Mouse (Mus musculus) urinary bladder, adult 2 months (tissue): ENCODE measurements around the gene Rbm11. TPM values are rescaled to one million over a fixed set of nuclear protein-coding genes. Genes with fewer than 3 reads are reported as not detected.

Experiments used
- DNase-seq: peaks from one replicate; pipeline ENCODE4 v3.0.0; 2022; ENCODE audit warnings: low spot score
- polyA plus RNA-seq: library from polyadenylated mRNA; depleted of rRNA; stranded (reverse); fragments of >200 nt; gene quantifications from 2 replicates; pipeline ENCODE4 v1.2.3, GENCODE M21; 2012; rRNA removed

Gene Rbm11
- 0.28 and 0.41 TPM in 2 replicates for polyA plus RNA-seq

GRCm38 (mm10) chr16:75592671-75593500 is at the start of gene Rbm11:
Rbm11 (plus strand) TSS chr16:75592844.
- peak; percentile 54 for DNase-seq

- DNase-seq = no peak
Observed at GRCm38 (mm10) chr16:75545310-75545709, 47.3 kb upstream of the Rbm11 start.

- DNase-seq = no peak
Observed at GRCm38 (mm10) chr16:75562910-75563309, 29.7 kb upstream of the Rbm11 start.

GRCm38 (mm10) chr16:75582279-75582678 is 10.4 kb upstream of the Rbm11 start:
- no peak for DNase-seq

- DNase-seq = no peak
Observed at GRCm38 (mm10) chr16:75585961-75586360, 6.7 kb upstream of the Rbm11 start, which contains the start of gene Lipi. Lipi (minus strand) TSS chr16:75586061.

- DNase-seq = no peak
Observed at GRCm38 (mm10) chr16:75586466-75586865, 6.2 kb upstream of the Rbm11 start.

- no peak for DNase-seq
Observed at GRCm38 (mm10) chr16:75593501-75594183, 998 bp downstream of the Rbm11 start.

- DNase-seq = no peak
Observed at GRCm38 (mm10) chr16:75606415-75606814, 13.8 kb downstream of the Rbm11 start.

GRCm38 (mm10) chr16:75612561-75612960 is 19.9 kb downstream of the Rbm11 start:
- no peak for DNase-seq

- no peak for DNase-seq
Observed at GRCm38 (mm10) chr16:75617651-75618349, 25.2 kb downstream of the Rbm11 start.

- no peak for DNase-seq
Observed at GRCm38 (mm10) chr16:75627862-75628261, 35.2 kb downstream of the Rbm11 start.

Other genes with a start within 250 kb of the Rbm11 start
- not detected in 2 replicates for gene Lipi, start 6.8 kb upstream of the Rbm11 start, polyA plus RNA-seq
- gene Hspa13, start 174.3 kb downstream of the Rbm11 start, polyA plus RNA-seq = 14.3 and 15.2 TPM in 2 replicates